Mouse (Mus musculus): ENCODE data around the gene Specc1.

DNA sequence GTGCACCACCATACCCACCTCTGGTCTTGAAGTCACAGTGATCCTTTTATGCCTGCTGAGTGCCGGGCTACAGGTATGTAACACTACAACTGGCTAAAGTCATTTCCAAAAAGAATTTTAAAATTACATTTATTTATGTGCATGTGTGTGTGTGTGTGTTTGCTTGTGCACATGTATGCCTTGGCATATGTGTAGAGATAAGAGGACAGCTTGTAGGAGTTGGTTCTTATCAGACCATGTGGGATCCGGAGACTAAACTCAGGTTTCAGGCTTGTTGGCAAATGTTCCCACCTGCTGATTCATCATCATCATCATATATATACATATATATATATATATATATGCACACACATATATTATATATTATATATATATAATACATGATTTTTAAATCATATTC, 12.3 kb downstream of the Specc1 start:
- TF ChIP-seq CTCF (IDR thresholded peaks at IDR 0.05; ENCODE audit: borderline replicate concordance, control insufficient read depth, extremely low read depth, insufficient read depth, low read length, poor library complexity) (no peak), POLR2A (IDR thresholded peaks at IDR 0.05; ENCODE audit: control insufficient read depth, extremely low read depth, insufficient read depth, low read length, poor library complexity) (no peak)
